Mouse (Mus musculus) gonadal fat pad, adult 2 months (tissue): ENCODE data around the gene Wtip. TPM values are rescaled to one million over a fixed set of nuclear protein-coding genes. Genes with fewer than 3 reads are reported as not detected.
"Not testable (repeated sequence)": the region's sequence is repeated elsewhere in the genome, so short reads cannot be mapped to it uniquely, and the experiment has no call there.

Experiments
- DNase-seq: peaks from one replicate; pipeline ENCODE4 v3.0.0-alpha.2; 2012; ENCODE audit warnings: low read depth
- polyA plus RNA-seq: library from polyadenylated mRNA; depleted of rRNA; stranded (reverse); fragments of >200 nt; gene quantifications from 2 replicates; pipeline ENCODE4 v1.2.3, GENCODE M21; 2012; rRNA removed

Gene Wtip
- 20.1 and 22.8 TPM in 2 replicates for polyA plus RNA-seq

GRCm38 (mm10) chr7:34133117-34133762 lies at the start of gene Wtip:
Gene Wtip, minus strand, starts transcription at chr7:34133268.
- DNase-seq: no peak

GRCm38 (mm10) chr7:34176241-34176640 lies 43.2 kb upstream of the Wtip start:
- DNase-seq: not testable (repeated sequence)

GRCm38 (mm10) chr7:34172251-34172650 lies 39.2 kb upstream of the Wtip start:
- no peak for DNase-seq

GRCm38 (mm10) chr7:34169454-34169853 lies 36.4 kb upstream of the Wtip start, which contains the start of gene Uba2:
Gene Uba2, minus strand, starts transcription at chr7:34169599.
- DNase-seq: no peak

- DNase-seq: no peak
These were observed 35.6 kb upstream of the Wtip start for GRCm38 (mm10) chr7:34168470-34169251.

- DNase-seq: no peak
These were observed 34.9 kb upstream of the Wtip start for GRCm38 (mm10) chr7:34167766-34168469.

- no peak for DNase-seq
These were observed 33.8 kb upstream of the Wtip start for GRCm38 (mm10) chr7:34166850-34167249.

GRCm38 (mm10) chr7:34165999-34166398 lies 32.9 kb upstream of the Wtip start:
- no peak for DNase-seq

- DNase-seq: no peak
These were observed 31.6 kb upstream of the Wtip start for GRCm38 (mm10) chr7:34164671-34165070.

- no peak for DNase-seq
These were observed 26.1 kb upstream of the Wtip start for GRCm38 (mm10) chr7:34159167-34159566.

GRCm38 (mm10) chr7:34157994-34158393 lies 24.9 kb upstream of the Wtip start:
- no peak for DNase-seq

- DNase-seq: no peak
These were observed 14.1 kb upstream of the Wtip start for GRCm38 (mm10) chr7:34147193-34147592.

GRCm38 (mm10) chr7:34141123-34141522 lies 8.1 kb upstream of the Wtip start:
- no peak for DNase-seq

- no peak for DNase-seq
These were observed 6.4 kb upstream of the Wtip start for GRCm38 (mm10) chr7:34139493-34139892.

GRCm38 (mm10) chr7:34134336-34134735 lies 1.3 kb upstream of the Wtip start:
- no peak for DNase-seq

- DNase-seq: no peak
These were observed 551 bp downstream of the Wtip start for GRCm38 (mm10) chr7:34132355-34133079.

GRCm38 (mm10) chr7:34131959-34132354 lies 1.1 kb downstream of the Wtip start:
- DNase-seq: no peak

GRCm38 (mm10) chr7:34131118-34131517 lies 1.9 kb downstream of the Wtip start:
- no peak for DNase-seq

- no peak for DNase-seq
These were observed 6.8 kb downstream of the Wtip start for GRCm38 (mm10) chr7:34126291-34126690.

GRCm38 (mm10) chr7:34125346-34125745 lies 7.7 kb downstream of the Wtip start:
- no peak for DNase-seq

- no peak for DNase-seq
These were observed 9.9 kb downstream of the Wtip start for GRCm38 (mm10) chr7:34122987-34123720.
